Mouse (Mus musculus) adipose tissue, adult 10 weeks (tissue): ENCODE data around the gene Calcb. TPM values are rescaled to one million over a fixed set of nuclear protein-coding genes. Genes with fewer than 3 reads are reported as not detected.

Experiments used
- polyA plus RNA-seq: library from polyadenylated mRNA; stranded (reverse); fragments of 350-450 nt; fragmentation: Illumina TruSeq; extraction: RNeasy Lipid Tissue Mini Kit (QIAGEN cat#74804); gene quantifications from one replicate; pipeline ENCODE4 v1.2.3, GENCODE M21; 2014; ENCODE audit warnings: low read depth, low replicate concordance

Gene Calcb
- polyA plus RNA-seq = not detected

GRCm38 (mm10) chr7:114718300-114718699 is at the start of gene Calcb:
Calcb (plus strand) TSS chr7:114718643.

GRCm38 (mm10) chr7:114743022-114743780 is 24.8 kb downstream of the Calcb start, which contains the start of gene Insc:
Insc (plus strand) TSS chr7:114743694.

Other genes starting within 250 kb of the Calcb start
- 5.2 TPM for gene Cyp2r1, start 155.7 kb upstream of the Calcb start, polyA plus RNA-seq
- 1.7 TPM for gene Calca, start 82.3 kb upstream of the Calcb start, polyA plus RNA-seq
- gene Insc, start 25.1 kb downstream of the Calcb start, polyA plus RNA-seq = 0.61 TPM